Mouse (Mus musculus) retina, postnatal 7 days (tissue): ENCODE data around the gene Sorbs2.

Source experiments
- DNase-seq: peaks from one replicate; pipeline ENCODE4 v3.0.0-alpha.2; 2012; ENCODE audit warnings: low read depth, low spot score

Sorbs2 gene

GRCm38 (mm10) chr8:45507634-45508321, at the start of gene Sorbs2:
Gene Sorbs2 (plus strand): TSS chr8:45507788.
- no peak for DNase-seq

- DNase-seq: no peak
Observed at GRCm38 (mm10) chr8:45457874-45458273, 49.7 kb upstream of the Sorbs2 start.

- DNase-seq: no peak
Observed at GRCm38 (mm10) chr8:45469006-45469405, 38.6 kb upstream of the Sorbs2 start.

GRCm38 (mm10) chr8:45469507-45470178, 37.9 kb upstream of the Sorbs2 start:
- DNase-seq: peak; percentile 30

GRCm38 (mm10) chr8:45480886-45481285, 26.7 kb upstream of the Sorbs2 start:
- no peak for DNase-seq

- no peak for DNase-seq
Observed at GRCm38 (mm10) chr8:45486281-45486680, 21.3 kb upstream of the Sorbs2 start.

GRCm38 (mm10) chr8:45503971-45504370, 3.6 kb upstream of the Sorbs2 start:
- no peak for DNase-seq

GRCm38 (mm10) chr8:45506376-45506775, 1.2 kb upstream of the Sorbs2 start:
- no peak for DNase-seq

GRCm38 (mm10) chr8:45507277-45507633, 333 bp upstream of the Sorbs2 start:
- no peak for DNase-seq

GRCm38 (mm10) chr8:45508521-45509104, 1.0 kb downstream of the Sorbs2 start:
- DNase-seq: no peak

- DNase-seq: no peak
Observed at GRCm38 (mm10) chr8:45512369-45512768, 4.8 kb downstream of the Sorbs2 start.

- no peak for DNase-seq
Observed at GRCm38 (mm10) chr8:45521595-45521994, 14.0 kb downstream of the Sorbs2 start.

GRCm38 (mm10) chr8:45527708-45528107, 20.1 kb downstream of the Sorbs2 start:
- no peak for DNase-seq

- no peak for DNase-seq
Observed at GRCm38 (mm10) chr8:45528890-45529289, 21.3 kb downstream of the Sorbs2 start.

GRCm38 (mm10) chr8:45536578-45536977, 29.0 kb downstream of the Sorbs2 start:
- no peak for DNase-seq

- no peak for DNase-seq
Observed at GRCm38 (mm10) chr8:45540513-45540912, 32.9 kb downstream of the Sorbs2 start.

GRCm38 (mm10) chr8:45552175-45552574, 44.6 kb downstream of the Sorbs2 start:
- no peak for DNase-seq

GRCm38 (mm10) chr8:45554627-45555026, 47.0 kb downstream of the Sorbs2 start:
- no peak for DNase-seq

- DNase-seq: peak; percentile 45
Observed at GRCm38 (mm10) chr8:45557936-45558335, 50.3 kb downstream of the Sorbs2 start.

- DNase-seq: no peak
Observed at GRCm38 (mm10) chr8:45558426-45558825, 50.8 kb downstream of the Sorbs2 start.

GRCm38 (mm10) chr8:45559176-45559820, 51.7 kb downstream of the Sorbs2 start:
- DNase-seq: no peak

GRCm38 (mm10) chr8:45565189-45565588, 57.6 kb downstream of the Sorbs2 start:
- no peak for DNase-seq
